Mouse (Mus musculus) frontal cortex, adult 2 months (tissue): ENCODE measurements at regions not wholly inside any gene's neighbourhood (a gene's known extent, or its start where the extent isn't known, plus 50 kb on each side); places are given as distances from the start of the nearest gene placed in this dataset.

Experiments used
- DNase-seq, 2 experiments: peaks; one replicate each; pipeline ENCODE4 v3.0.0; 2022; ENCODE audit warnings: low spot score in 1 of 2; ENCODE audit errors: extremely low spot score in 1 of 2

- DNase-seq, result no peak
These were observed 197.7 kb upstream of the Cxcr4 start for GRCm38 (mm10) chr1:128789567-128790335.

DNA sequence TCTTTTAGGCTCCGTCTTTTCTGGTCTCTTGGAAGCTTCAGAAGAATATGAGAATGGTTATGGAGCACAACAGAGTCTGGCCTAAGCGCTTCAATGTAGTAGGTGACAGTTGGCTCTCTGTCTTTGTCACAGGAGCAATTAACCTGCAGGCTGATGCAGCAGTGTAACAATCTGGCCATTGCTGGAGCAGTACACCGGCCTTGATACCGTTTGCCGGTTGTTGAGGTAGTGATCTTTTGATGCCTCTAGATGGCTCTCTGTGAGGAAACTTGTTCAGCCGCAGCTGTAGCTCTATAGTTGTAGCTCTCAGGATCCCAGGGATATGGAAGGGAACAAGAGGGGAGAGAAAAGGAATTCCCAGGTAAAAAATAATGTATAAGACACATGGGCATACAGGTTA is 196.1 kb upstream of the Cxcr4 start:
- DNase-seq, result no peak

DNA sequence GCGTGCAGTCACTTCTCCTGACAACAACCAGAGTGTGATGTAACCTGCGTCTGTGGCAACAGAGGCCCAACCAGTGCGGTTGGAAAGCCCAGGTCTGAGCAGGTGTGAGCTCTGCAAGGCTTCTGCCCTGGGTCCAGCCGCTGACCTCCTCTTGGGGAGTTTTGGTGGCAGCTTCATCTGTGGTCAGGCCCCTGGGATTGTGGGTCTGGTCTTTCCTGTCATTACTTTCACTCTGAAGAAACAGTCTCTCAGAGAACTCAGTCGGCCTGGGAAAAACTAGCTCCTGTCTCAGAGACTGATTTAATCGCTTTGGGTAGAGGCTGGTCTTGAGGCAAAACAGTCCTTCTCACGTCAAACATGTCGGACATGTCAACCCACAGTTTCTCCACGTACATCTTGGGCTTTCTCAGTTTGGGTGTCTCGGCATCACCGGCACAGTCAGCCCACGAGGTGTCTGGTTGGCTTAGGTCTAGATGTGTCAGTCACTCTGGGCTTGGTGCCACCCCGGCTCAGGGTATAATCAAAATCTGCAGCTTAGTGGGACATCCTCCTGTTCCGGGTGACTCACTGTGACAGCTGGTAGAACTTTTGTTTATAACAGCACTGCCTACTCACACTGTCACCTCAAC is 195.0 kb upstream of the Cxcr4 start:
- peak; percentile 83 to 91 for DNase-seq

GRCm38 (mm10) chr1:128782286-128782685 is 190.2 kb upstream of the Cxcr4 start:
- DNase-seq, result no peak

GRCm38 (mm10) chr1:128781871-128782270 is 189.8 kb upstream of the Cxcr4 start:
- DNase-seq, result no peak

GRCm38 (mm10) chr1:128781311-128781710 is 189.2 kb upstream of the Cxcr4 start:
- DNase-seq, result peak in 1 of 2 experiments; percentile 51

DNA sequence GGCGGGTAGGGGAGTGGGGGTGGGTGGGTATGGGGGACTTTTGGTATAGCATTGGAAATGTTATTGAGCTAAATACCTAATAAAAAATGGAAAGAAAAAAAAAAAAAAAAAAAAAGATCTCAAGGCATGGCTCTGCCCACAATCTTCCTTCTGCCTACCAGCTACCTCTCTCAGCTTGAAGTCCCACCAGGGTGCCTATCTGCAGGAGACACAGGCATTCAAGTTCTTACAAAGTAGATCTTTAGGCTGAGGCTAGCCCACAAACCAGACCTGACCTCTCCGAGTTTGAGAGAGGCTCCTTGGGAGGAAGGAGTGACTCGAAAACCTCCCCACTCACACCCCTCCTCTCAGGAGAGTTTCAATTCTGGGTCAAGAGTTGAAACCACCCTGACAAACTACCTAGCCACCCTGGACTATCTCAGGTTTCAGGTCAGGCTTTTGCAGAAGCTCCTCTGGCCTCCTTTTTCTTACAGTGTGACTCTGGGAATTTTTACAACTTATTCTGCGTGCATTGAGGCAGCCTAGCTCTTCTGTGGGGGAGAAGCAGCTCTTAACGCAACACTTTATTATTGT is 187.6 kb upstream of the Cxcr4 start:
- DNase-seq, result no peak

DNA sequence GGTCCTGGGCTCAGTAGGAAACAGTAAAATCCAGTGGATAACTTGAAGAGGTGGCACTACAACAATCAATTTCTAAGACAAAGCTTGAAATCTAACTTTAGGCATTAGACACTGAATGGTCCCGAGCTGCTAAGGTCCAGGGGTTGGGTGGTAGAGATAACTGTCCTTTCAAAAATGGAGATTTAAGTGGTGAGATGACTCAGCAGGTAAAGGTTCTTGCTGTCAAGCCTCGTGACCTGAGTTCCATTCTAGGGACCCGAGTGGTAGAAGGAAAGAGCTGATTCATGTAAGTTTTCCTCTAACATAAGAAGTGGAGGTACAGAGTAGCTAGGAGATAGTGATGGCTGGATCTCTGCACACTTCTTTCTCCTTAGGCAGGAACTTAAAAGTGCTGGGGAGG is 180.3 kb upstream of the Cxcr4 start:
- no peak for DNase-seq

- no peak for DNase-seq
These were observed 178.7 kb upstream of the Cxcr4 start for GRCm38 (mm10) chr1:128770786-128771185.

DNA sequence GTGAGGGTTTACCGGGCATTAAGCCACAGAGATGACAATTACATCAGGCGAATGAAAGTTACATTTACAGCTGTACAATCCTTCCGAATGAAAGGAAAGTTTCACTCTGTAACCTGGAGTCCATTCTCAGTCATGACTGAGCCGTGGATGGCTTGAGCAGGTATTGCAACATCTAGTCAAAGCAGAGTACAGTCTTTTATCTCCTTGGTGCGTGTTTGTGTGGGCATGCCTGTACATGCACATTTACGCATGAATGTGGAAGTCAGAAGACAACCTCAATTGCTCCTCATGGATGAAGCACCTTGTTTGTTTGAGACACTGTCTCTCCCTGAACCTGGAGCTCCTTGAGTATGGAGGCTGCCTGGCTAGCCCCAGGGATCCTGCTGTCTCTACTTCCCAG is 175.9 kb upstream of the Cxcr4 start:
- DNase-seq, result no peak

DNA sequence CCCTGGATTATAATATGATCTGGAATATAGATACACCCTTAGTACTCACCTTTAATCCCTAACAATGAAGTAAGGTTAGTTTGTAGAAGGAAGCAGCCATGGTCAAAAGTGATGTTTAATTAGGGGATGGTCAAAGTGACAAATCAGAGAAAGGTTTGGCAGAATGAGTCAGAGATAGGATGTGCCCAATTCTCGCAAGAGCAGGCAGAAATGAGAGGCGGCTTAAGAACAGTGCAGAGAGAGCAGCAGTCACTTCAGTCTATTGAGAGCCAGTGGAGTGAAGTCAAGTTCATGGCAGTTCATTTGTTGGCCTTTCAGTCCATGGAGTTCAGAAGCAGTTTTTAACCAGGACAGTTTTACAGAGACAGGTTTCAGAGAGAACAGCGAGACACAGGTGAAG is 175.3 kb upstream of the Cxcr4 start:
- no peak for DNase-seq

- DNase-seq, result no peak
These were observed 174.8 kb upstream of the Cxcr4 start for GRCm38 (mm10) chr1:128766894-128767268.

- no peak for DNase-seq
These were observed 174.2 kb upstream of the Cxcr4 start for GRCm38 (mm10) chr1:128766193-128766893.

- no peak for DNase-seq
These were observed 173.5 kb upstream of the Cxcr4 start for GRCm38 (mm10) chr1:128765626-128766025.

DNA sequence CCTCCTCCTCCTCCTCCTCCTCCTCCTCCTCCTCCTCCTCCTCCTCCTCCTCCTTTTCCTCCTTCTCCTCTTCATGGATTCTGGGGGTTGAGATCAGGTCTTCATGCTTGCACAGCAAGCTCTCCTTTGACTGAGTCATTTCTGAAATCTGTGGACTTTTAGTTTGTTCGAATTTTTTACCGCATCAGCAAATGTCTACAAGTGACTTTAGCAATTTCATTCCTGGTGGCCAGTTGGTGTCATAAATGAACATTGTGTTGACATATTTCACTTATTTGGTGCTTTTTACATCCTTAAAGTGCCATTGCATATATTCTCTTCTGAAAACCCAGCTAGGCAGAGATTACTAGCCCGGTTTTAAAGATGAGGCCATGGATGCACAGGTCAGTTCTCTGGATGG is 173.0 kb upstream of the Cxcr4 start:
- no peak for DNase-seq

GRCm38 (mm10) chr1:128762854-128763253 is 170.8 kb upstream of the Cxcr4 start:
- no peak for DNase-seq

DNA sequence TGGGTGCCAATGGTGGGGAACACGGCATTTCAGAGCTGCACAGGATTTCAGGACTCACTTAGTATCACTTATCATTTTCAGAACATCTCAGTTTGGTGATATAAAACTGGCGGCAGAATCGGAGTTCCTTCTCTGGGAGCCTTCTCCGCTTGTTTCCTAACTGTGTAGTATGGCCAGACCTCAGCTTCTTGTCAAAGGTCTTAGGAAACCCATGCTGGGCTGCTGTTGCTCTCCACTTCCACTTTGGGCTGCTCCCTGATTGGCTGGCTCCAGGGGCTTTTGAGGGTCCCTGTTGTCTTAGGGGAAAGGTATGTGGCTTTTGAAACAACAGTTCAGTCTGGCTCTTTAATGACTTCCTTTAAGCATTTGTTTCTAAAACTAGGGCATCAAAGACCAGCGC is 170.0 kb upstream of the Cxcr4 start:
- no peak for DNase-seq

DNA sequence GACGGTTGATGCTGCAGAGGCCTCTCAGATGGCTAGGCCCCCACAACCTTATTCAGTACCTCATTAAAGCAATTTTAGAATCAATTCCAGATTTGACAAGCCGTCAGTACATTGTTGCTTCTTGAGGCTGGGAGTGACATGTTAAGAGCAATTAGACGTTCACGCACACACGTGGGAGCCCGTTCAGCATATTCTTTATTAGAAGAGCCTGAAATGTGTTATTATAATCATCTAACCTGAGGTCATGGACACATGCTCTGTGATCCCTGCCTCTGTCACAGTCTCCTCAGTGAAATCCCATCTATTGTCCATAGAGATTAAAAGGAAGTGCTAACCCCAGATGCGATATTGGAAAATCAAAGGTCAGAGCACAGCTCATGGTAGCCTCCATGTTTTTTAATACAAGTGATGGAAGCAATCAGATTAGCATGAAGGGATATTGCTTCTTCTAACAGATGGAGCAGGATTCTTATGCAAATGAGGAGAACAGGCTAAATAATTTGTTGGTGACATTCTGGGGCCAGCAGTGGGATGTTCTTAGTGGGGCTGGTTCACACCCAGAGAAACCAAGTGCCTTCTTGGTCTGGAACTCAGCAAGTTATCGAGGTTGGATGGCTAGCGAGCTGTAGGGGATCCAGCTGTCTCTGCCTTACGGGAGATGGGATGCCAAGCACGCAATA is 166.8 kb upstream of the Cxcr4 start:
- no peak for DNase-seq

DNA sequence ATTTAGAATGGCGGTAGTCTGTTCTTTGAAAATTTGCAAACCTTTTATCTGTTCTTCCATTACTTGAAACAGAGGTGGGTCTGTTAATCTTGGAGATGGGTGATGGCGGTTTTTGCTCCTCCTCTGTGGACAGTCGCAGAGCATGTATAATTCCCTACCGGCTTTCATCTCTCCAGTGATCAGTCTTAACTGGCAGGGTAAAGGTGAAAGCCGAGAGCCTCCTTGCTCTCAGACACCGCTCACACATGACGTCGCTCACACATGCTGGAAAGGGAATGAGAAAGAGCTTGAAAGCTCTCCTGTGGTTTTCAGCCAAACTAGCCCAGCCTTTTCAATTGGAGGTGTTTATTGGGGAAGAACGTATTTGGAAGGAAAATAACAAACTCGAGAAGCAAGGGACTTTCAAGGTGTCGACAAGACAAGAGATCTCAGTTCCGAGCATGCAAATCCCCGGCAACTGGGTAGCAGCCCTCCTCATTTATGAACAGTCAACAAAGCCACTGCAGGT is 166.3 kb upstream of the Cxcr4 start:
- DNase-seq, result no peak

DNA sequence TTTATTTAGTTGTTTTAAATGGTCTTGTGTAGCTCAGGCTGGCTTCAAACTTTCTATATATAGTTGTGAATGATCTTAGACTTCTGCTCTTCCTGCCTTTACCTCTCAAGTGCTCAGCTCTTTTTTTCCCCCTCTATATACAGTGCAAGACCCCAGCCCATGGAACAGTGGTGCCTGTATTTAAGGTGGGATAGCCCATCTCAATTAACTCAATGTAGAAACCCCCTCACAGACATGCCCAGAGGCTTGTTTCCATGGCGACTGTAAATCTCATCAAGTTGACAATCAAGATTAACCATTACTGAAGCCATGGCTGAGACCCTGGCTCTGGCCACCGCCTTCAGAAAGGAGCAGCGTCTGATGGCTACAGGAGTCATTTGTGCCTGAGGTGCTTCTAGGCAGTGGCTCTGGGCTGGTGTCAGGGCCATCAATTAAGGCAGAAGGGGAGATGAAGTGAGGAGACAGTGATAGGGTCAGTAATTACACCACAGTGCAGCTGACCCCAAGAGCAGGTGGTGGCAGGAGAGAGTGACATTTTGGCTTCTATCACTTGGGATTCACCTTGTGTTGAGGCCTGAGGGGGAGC is 161.4 kb upstream of the Cxcr4 start:
- DNase-seq, result no peak
